Mouse (Mus musculus) heart, postnatal 0 days (tissue): Measurements from ENCODE around the gene Ikzf4. TPM values are rescaled to one million over a fixed set of nuclear protein-coding genes. Genes with fewer than 3 reads are reported as not detected.

Source experiments
- ATAC-seq: fragments of 200-750 bp; cut with Nextera tagmentation; 2 replicates; pipeline ENCODE4 v1.8.0; 2017; ENCODE audit warnings: low read depth, moderate number of reproducible peaks, moderate library complexity; ENCODE audit not compliant: insufficient read depth
- DNase-seq: peaks from one replicate; pipeline ENCODE4 v3.0.0-alpha.2; 2016; ENCODE audit warnings: low spot score
- H3K27ac ChIP-seq: fragments of 300-500 bp; sonication (generic); 2 replicates; pipeline ENCODE4 v1.5.1; 2014; ENCODE audit warnings: low read depth, mild to moderate bottlenecking
- H3K27me3 ChIP-seq: fragments of 300-500 bp; sonication (generic); 2 replicates; pipeline ENCODE4 v1.6.1; 2014; ENCODE audit warnings: low read length, mixed read lengths; ENCODE audit not compliant: control insufficient read depth, insufficient read depth
- H3K36me3 ChIP-seq: fragments of 300-500 bp; sonication (generic); replicated peaks from 2 replicates; pipeline ENCODE4 v1.6.1; 2014; ENCODE audit warnings: low read length, mixed read lengths; ENCODE audit not compliant: control insufficient read depth, insufficient read depth
- H3K4me1 ChIP-seq: fragments of 300-500 bp; sonication (generic); 2 replicates; pipeline ENCODE4 v1.6.1; 2014; ENCODE audit warnings: antibody characterized with exemption; ENCODE audit not compliant: control insufficient read depth, insufficient read depth
- H3K4me2 ChIP-seq: fragments of 300-500 bp; sonication (generic); 2 replicates; pipeline ENCODE4 v1.6.1; 2014; ENCODE audit warnings: low read depth, mild to moderate bottlenecking, low read length, moderate library complexity
- H3K4me3 ChIP-seq: fragments of 300-500 bp; sonication (generic); 2 replicates; pipeline ENCODE4 v1.5.1; 2014; ENCODE audit warnings: low read depth, low read length
- H3K9ac ChIP-seq: fragments of 300-500 bp; sonication (generic); replicated peaks from 2 replicates; pipeline ENCODE4 v1.6.1; 2014; ENCODE audit warnings: low read depth, low read length, mixed read lengths
- H3K9me3 ChIP-seq: fragments of 300-500 bp; sonication (generic); replicated peaks from 2 replicates; pipeline ENCODE4 v1.6.1; 2016; ENCODE audit warnings: low read length; ENCODE audit not compliant: control insufficient read depth
- CTCF ChIP-seq: IDR thresholded peaks from 2 replicates; pipeline ENCODE4 v1.5.1; 2016; ENCODE audit warnings: antibody characterized with exemption, control low read depth, low read depth
- EP300 ChIP-seq: IDR thresholded peaks from 2 replicates; pipeline ENCODE4 v1.6.1; 2016; ENCODE audit warnings: antibody characterized with exemption, low read depth
- WGBS: fragments of 180-500 bp; shearing (Covaris S2); extraction: QIAGEN DNeasy Blood & Tissue Kit; methylation state at CpG from one replicate; pipeline ENCODE4 v1.1.7; 2014; 5-methylcytosine and 5-hydroxymethylcytosine counted together
- polyA plus RNA-seq: library from polyadenylated mRNA; unstranded; fragments of >200 nt; fragmentation: Nextera tagmentation; extraction: Ambion mirVana; gene quantifications from 2 replicates; pipeline ENCODE4 v1.2.1, GENCODE M21; 2015
- total RNA-seq: library from RNA; depleted of rRNA; stranded (reverse); fragments of >200 nt; gene quantifications from 2 replicates; pipeline ENCODE4 v1.2.3, GENCODE M21; 2014; ENCODE audit warnings: low replicate concordance

Gene Ikzf4
- total and polyA plus RNA-seq, 2 experiments from 2014 or later = 0.11 to 0.59 TPM

GRCm38 (mm10) chr10:128646139-128647089 is 623 bp upstream of the Ikzf4 start:
- Histone ChIP-seq H3K9me3 (no peaks in the 10 kb centered on the region), H3K4me2 (peak overlapping the region; percentile 72), H3K36me3 (no peaks in the 10 kb centered on the region), H3K27me3 (no peaks in the 10 kb centered on the region; the same call in 1 of the 2 replicates), H3K4me3 (peak overlapping the region; percentile 45), H3K9ac (no peak overlapping the region; the same call in 1 of the 2 replicates), H3K27ac (peak overlapping the region; percentile 35; the same call in 1 of the 2 replicates), H3K4me1 (peaks cover 18% of the 10 kb centered on the region)
- peak; percentile 63 for ATAC-seq
- no peak for TF ChIP-seq CTCF
- TF ChIP-seq EP300 = no peak
- DNase-seq = no peak
- 9% methylated on average over 13 of the region's 13 CpGs for WGBS

- H3K9me3 ChIP-seq = no peaks in the 10 kb centered on the region
- 79% methylated on average over 6 of the region's 6 CpGs for WGBS
- peaks cover 18% of the 10 kb centered on the region for H3K4me1 ChIP-seq
- TF ChIP-seq CTCF (no peak), EP300 (no peak)
- H3K4me3 ChIP-seq = no peak overlapping the region
- ATAC-seq = no peak
- no peaks in the 10 kb centered on the region; the same call in 1 of the 2 replicates for H3K27me3 ChIP-seq
- no peak overlapping the region for H3K4me2 ChIP-seq
- H3K9ac ChIP-seq = no peak overlapping the region
- H3K27ac ChIP-seq = no peak overlapping the region
- no peak for DNase-seq
- H3K36me3 ChIP-seq = no peaks in the 10 kb centered on the region
These were observed 3.0 kb downstream of the Ikzf4 start for GRCm38 (mm10) chr10:128642749-128643148.

GRCm38 (mm10) chr10:128641871-128642270 is 3.9 kb downstream of the Ikzf4 start:
- DNase-seq (no peak), ATAC-seq (no peak; the same call in 1 of the 2 replicates)
- TF ChIP-seq EP300 = no peak
- H3K9ac ChIP-seq = no peak overlapping the region
- WGBS = 51% methylated on average over 7 of the region's 7 CpGs
- no peak overlapping the region for H3K27ac ChIP-seq
- H3K4me1 ChIP-seq = peaks cover 15% of the 10 kb centered on the region
- H3K36me3 ChIP-seq = no peaks in the 10 kb centered on the region
- H3K27me3 ChIP-seq = no peaks in the 10 kb centered on the region; the same call in 1 of the 2 replicates
- no peak overlapping the region for H3K4me2 ChIP-seq
- H3K9me3 ChIP-seq = no peaks in the 10 kb centered on the region
- no peak overlapping the region for H3K4me3 ChIP-seq

GRCm38 (mm10) chr10:128640891-128641290 is 4.9 kb downstream of the Ikzf4 start:
- Histone ChIP-seq H3K9ac (no peak overlapping the region), H3K4me2 (no peak overlapping the region), H3K4me3 (no peak overlapping the region), H3K27ac (no peak overlapping the region), H3K9me3 (no peaks in the 10 kb centered on the region), H3K36me3 (no peaks in the 10 kb centered on the region), H3K27me3 (no peaks in the 10 kb centered on the region; the same call in 1 of the 2 replicates), H3K4me1 (peaks cover 6% of the 10 kb centered on the region)
- DNase-seq = no peak
- TF ChIP-seq CTCF (no peak), EP300 (no peak)
- no peak for ATAC-seq
- 89% methylated on average over 15 of the region's 15 CpGs for WGBS

- Histone ChIP-seq H3K4me1 (peaks cover 6% of the 10 kb centered on the region), H3K9ac (no peak overlapping the region), H3K4me2 (no peak overlapping the region), H3K27me3 (no peaks in the 10 kb centered on the region; the same call in 1 of the 2 replicates), H3K4me3 (no peak overlapping the region), H3K27ac (no peak overlapping the region), H3K9me3 (no peaks in the 10 kb centered on the region), H3K36me3 (no peaks in the 10 kb centered on the region)
- WGBS = 67% methylated on average over 14 of the region's 14 CpGs
- TF ChIP-seq EP300 (no peak), CTCF (no peak)
- no peak for ATAC-seq
- DNase-seq = no peak
These were observed 5.8 kb downstream of the Ikzf4 start for GRCm38 (mm10) chr10:128639999-128640398.
